Mouse (Mus musculus) MN1 (cell line): ENCODE measurements at regions not wholly inside any gene's neighbourhood (a gene's known extent, or its start where the extent isn't known, plus 50 kb on each side); places are given as distances from the start of the nearest gene placed in this dataset.

Source experiments
- DNase-seq: peaks from one replicate; pipeline ENCODE4 v3.0.0-alpha.2; 2016; ENCODE audit warnings: low spot score

DNA sequence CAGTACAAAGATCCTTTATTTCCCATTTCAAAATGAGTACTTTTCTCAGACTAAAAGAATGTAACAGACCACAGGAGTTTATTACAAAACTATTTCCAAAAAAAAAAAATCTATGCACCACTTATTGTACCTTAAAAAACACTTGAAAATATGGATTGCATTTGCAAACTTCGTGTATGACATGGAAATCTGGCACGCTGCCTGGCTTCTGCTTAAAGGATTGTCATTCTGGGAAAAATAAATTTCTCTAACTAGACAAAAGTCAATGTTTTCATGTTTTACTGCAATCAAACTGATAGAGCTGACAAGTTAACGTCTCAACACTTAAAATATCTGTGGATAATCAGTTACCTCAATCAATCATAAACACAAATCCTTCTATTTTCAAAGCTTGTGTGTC, 205.5 kb upstream of the Nr2f1 start:
- DNase-seq, result no peak

DNA sequence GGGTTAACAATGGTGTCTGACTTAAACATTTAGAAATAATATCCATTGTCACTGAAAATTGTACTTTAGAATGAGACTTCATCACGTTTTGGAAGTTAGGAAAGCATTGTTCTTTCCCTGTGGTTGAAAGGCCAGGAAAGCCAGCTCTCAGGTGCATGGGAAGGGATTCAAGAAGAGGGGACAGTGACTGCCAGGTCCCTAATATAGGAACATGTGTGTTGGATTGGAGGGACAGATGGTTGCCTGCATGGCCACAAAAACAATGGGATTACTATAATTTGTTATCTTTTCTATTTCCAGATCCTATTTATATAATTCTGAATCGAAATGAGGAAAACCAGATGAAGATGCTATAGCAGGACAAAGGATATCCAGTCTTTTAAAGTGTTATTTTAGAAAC, 184.2 kb upstream of the Nr2f1 start:
- no peak for DNase-seq

DNA sequence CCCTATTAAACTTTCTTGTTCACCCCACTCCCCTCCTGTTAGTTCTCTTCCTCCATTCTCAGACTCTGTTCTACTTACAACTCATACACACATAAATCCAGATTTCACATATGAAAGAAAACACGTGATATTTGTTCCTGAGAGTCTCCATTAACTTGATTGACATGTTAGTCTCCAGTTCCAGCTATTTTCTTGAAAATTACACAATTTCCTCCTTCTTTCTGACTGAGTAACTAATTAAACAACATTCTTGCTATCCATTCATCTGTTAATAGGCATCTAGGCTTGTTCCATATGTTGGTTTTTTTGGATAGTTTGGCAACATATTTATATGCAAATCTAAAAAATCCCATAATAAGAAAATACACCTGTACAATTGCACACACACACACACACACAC, 161.7 kb upstream of the Nr2f1 start:
- no peak for DNase-seq

DNA sequence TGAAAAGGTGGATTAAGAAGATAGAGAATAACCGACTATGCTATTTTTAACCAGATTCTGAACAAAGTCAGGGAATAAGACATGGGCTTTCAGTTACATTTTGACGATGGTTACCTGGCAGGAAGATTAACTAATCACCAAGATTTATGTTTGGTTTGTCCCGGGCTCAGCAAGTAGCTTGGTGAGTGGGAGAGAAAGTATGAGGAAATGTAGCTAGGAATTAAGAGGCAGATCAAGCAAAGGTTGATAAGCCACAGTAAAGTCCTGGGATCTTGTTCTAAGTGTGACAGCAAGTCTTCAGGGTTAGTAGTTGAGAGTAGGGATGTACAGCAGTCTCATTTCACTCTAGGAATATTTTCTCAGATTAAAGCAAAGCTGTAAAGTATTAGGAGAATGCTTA, 149.3 kb upstream of the Nr2f1 start:
- no peak for DNase-seq

DNA sequence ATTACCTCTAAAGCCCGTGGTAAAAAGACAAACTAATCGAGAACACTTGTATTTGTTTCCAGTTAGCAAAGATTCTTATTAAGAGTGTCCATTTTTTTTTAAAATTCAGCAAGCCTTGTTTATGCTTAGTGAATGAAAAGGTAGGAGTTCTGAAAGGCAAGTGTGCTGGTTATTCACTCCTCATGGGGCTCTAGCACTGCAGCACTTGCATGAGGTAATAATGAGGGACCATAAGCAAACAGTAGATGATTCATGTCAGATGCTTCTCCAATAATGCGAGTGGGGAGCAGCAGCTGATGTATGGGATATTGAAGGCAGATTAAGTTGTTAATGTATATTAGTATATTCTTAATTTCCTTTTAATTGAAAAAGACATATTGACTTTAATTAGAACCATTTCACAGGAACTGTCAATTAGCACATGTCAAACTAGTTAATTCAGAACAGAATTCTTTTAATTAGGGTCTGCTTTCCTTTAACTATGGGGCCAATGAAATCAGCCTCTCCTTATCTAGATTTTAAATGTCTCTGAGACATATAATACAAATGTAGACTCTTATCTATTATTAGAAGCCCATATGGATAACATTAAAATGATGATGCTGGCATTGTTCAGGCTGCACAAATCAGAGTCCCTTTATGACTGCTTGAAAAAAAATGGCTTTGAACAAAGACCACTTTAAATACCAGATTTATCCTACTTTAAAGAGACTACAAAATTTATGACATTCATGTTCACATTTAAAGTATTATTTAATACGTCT, 125.1 kb upstream of the Nr2f1 start:
- peak; percentile 8 for DNase-seq

- no peak for DNase-seq
These were observed 123.6 kb upstream of the Nr2f1 start for GRCm38 (mm10) chr13:78323183-78323582.

- no peak for DNase-seq
These were observed 118.9 kb upstream of the Nr2f1 start for GRCm38 (mm10) chr13:78318434-78318833.

DNA sequence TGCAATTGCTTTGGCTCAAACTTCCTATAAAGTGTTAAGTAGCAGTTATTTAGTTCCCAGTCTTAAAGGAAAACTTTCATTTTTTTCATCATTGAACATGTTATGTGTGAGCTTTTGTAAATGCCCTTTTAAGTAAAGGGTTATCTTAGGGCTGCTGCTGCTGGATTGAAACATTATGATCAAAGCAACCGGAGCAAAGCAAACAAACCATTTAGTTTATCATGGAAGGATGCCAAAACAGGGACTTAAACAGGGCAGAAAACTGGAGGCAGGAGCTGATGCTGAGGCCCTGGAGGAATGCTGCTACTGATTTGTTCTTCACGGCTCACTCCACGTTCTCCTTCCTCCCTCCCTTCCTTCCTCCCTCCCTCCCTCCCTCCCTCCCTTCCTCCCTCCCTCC, 111.3 kb upstream of the Nr2f1 start:
- DNase-seq, result no peak
